Mouse (Mus musculus): ENCODE results near the gene Tspoap1. TPM values are rescaled to one million over a fixed set of nuclear protein-coding genes. Genes with fewer than 3 reads are reported as not detected.

Tspoap1 gene
- polyA plus RNA-seq, 1 experiment, result 326 TPM

DNA sequence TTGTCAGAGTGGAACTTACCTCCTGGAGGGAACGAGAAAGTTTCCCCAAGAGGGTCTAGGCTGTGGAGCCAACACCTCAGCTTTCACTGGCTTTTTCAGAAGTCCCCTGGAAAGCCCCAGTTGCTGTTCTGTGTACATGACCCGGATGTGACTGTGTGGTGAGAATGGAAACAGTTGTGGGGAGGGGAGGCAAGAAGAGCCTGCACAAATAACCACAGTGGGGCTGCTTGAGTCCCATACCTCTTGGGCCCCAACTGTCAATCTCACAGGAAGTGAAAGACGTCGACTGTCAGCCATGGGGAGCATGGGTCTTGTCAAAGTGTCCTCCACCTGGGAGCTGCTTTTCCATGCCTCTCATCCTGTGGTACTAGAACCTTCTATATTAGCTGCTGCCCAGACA is 15.4 kb upstream of the Tspoap1 start:
- DNase-seq (ENCODE audit: extremely low spot score in 1 of 2, low spot score in 1 of 2), result no peak

DNA sequence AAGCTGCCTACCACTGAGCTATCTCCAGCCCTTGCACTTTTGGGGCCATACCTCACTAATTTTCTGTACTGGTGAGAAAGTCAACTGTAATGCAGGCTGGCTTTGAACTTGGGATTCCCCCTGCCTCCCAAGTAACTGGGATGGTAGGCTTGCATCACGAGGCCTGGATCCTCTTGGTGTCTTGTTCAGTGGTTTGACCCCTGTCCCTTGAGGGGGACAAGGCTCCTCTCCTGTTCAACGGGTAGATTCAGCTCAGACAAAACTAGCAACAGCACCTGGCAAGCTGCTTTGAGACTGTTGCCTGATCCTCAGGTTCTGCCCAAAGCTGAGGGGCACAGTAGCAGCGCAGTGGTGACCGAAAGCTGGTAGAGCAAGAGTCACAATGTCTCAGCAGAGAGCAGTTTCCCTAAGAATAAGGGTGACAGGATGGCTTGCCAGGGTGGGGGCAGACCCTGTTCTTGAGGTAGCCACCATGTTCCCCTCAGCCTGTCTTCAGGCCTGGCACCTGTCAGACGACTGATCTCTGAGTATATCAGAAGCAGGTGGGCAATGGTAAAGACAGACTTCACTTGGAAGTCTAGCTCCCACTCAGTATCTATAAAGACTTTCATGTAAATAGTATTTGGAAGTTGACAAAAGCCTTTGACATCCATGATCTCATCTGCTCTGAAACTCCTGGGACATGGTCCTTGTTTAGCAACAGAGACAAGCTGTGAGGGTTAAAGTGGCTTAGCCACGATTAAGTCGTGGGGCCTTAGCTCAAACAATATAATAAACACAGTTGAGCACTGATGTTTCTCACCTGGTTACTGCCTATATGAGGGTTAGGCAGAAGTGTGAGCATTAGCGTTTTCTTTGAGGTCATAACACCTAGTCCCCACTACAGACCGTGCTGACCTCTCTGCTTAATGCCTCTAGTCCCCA is 14.4 kb upstream of the Tspoap1 start:
- DNase-seq (ENCODE audit: extremely low spot score in 1 of 2, low spot score in 1 of 2), result no peak

DNA sequence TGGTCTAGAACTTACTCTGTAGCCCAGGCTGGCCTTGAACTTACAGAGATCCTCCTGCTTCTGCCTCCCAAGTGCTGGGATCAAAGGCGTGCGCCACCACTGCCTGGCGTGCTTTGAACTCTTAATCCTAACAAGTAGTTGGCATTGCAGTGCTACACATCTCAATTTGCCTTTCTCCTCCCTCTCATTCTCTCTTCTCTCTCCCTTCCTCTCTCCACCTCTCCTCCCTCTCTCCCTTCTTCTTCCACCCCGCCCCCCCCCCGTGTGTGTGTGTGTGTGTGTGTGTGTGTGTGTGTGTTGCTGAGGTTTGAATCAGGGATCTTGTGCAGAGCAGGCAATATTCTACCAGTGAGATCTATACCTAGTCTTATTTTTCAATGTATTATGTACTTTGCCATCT is 13.0 kb upstream of the Tspoap1 start:
- no peak for DNase-seq (ENCODE audit: extremely low spot score in 1 of 2, low spot score in 1 of 2)

DNA sequence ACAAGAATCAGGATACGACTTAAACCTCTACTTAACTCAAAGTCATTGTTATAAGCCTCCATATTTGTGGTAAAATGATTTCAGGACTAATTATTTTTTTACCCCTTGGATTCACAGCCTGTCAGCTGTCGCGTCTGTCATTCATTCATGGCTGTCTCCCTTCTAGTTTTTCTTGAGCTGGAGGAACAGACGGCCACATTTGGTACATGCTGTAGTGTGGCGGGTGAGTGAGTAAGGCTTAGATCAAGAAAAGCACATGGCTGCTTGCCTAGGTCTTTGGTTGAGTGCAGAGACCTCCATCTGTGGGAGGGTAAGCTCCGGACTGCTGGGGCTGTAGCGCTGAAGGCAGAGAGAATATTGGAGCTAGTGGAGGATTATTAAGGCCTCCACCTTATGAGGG is 12.6 kb upstream of the Tspoap1 start:
- no peak for DNase-seq (ENCODE audit: extremely low spot score in 1 of 2, low spot score in 1 of 2)

DNA sequence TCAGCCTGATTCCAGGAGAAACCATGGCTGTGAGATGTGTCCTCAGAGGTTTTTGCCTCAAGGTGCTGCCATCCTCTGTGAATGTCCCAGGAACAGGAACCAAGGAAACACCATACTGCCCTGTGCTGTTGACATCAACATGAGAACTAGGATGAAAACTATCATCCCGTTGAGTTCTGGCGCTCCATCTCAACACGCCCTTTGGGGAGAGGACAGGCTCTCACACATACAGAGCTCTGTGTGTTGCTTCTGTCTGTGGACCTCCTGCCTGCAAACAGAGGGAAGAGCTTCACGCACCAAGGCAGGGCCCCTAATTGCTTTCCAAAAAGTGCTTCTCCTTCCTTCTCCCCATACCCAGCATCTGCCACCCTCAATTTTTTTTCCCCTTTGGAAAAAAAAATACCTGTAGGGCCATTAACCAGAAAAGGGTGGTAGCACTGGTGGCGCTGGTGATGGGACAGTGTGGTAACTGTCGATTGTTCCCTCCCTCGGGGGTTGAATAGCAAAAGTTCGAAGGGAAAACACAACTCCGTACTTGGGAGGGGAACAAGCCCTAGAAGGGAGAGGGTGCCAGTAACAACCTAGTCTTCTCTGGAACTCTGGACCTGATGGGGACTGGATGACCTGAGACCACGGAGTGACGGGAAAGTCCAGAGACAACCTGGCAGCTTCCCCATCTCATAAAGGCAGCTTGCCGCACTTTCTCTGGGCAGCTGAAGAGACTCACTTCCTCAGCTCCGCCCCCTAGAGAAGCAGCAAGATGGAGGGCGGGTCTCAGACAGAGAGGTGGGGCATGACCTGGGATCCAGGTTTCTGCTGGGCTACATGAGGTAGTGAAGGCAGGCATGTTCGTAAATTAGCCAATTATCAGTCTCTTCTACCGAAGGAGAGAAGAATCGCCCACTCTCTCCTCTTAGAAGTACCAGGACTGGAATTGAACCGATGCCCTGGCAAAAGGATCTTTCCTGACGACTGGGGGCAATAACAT is 11.9 kb upstream of the Tspoap1 start:
- DNase-seq (ENCODE audit: extremely low spot score in 1 of 2, low spot score in 1 of 2), result no peak

DNA sequence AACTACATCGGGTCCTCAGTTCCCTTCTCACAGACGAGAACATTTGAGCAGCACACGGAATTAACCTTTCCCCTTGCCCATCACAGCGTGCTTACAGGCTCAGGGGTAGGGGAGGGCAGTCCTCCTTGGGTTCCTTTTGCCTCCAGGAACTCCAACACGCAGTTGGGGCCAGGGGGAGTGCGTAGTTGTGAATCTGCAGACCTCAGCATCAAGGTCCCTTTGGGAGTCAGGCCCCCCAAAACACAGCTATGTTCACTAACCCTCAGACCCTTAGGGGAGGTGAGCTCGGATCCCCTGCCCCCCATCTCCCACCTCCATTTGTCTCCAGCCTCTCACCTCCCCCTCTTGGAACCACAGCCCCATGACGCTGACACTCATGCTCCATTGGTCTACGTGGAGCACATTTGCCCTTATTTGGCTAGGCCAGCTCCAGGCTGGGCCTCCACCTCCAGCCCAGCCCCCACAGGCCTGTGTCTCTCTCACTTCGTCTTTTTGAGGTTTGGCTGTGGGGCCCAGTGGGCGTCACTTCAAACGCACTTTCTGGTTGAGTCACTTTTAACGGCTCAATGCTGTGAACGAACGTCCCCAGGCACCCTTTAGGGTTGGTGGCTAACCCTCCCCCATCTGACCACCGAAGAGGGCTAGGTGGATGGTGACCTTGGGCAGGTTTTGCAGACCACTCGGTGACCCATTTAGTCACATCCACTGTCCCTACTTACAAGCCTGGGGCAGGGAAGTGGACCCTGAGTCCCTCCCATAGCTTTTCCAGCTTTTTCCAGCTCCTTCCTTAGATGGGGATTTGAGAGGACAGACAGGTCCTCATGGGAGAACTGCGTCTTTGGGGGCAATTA is 10.9 kb upstream of the Tspoap1 start:
- DNase-seq (ENCODE audit: extremely low spot score in 1 of 2, low spot score in 1 of 2), result peak in 1 of 2 experiments; percentile 42

DNA sequence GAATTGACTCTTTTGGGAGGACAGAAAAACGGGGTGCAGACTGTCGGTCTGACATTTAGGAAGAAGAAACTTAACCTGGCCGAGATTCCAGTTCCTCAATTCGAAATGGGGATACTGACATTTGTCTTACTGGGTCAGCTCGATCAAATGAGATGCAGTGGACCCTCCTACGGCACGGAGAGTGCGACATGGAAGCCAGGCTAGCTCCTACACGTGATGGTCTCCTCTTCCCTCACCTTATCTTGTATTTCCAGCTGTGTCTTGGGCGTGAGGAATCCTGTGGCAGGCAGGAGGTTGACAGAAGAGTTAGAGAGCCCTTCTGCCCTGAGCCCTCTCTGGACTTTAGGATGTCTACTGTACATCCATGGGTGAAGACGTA is 10.3 kb upstream of the Tspoap1 start:
- DNase-seq (ENCODE audit: extremely low spot score in 1 of 2, low spot score in 1 of 2), result no peak

DNA sequence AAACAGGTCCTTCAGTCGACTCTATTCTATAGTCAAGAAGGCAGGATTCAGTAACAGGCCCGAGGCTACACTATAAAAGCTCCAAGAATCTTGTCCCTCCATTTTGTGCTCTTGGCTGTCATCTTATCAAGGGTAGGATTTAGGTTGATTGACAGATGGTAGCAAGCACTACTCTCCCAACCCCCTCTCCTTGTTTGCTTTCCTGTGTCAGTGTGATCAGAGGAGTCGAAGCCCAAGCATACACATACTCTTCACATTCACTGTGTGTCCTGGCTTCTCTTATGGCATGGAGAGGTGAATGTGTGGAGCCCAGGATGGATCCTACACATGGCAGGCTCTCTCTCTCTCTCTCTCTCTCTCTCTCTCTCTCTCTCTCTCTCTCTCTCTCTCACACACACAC is 9.8 kb upstream of the Tspoap1 start:
- DNase-seq (ENCODE audit: extremely low spot score in 1 of 2, low spot score in 1 of 2), result no peak

DNA sequence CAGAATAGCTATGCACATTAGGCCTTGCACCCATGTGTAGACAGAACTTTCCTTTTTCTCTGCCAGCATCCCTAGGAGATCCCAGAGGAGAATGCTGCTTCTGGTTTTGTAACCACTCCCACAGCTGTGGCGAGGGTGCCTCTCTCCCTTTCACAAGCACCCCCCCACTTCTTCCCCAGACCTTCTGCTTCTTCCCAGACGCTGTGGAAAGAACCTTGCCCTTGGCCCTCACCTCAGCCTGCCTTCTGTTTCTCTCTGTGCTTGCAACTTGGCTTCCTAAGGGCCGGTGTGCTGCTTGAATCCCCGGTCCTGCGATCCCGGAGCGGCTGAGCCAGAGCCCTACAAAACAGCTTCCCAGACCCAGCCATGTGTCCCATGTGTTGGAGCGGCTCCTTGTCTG is 9.3 kb upstream of the Tspoap1 start:
- no peak for DNase-seq (ENCODE audit: extremely low spot score in 1 of 2, low spot score in 1 of 2)

DNA sequence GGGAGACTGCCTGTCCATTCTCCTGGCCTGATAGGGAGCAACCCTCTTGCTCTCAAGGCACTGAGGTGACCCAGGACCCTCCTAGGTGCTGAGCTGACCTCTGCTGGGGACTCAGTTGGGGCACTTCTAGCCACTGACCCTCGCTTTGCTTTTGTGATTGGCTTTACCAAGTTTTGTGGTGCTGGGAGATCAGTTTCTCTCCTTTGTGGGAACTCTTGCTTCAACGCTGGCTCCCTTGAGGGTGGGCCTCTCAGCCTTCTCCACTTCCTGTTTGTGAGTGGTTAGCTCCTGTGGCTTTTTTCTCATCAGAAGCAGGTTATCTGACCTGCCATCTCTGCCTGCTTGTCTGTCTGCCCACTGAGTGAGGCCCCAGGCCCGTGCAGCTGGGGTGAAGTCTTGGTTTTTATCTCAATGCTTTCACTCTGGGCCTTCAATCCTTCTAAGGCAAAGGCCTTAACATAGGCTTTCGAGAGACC is 8.8 kb upstream of the Tspoap1 start:
- DNase-seq (ENCODE audit: extremely low spot score in 1 of 2, low spot score in 1 of 2), result no peak

DNA sequence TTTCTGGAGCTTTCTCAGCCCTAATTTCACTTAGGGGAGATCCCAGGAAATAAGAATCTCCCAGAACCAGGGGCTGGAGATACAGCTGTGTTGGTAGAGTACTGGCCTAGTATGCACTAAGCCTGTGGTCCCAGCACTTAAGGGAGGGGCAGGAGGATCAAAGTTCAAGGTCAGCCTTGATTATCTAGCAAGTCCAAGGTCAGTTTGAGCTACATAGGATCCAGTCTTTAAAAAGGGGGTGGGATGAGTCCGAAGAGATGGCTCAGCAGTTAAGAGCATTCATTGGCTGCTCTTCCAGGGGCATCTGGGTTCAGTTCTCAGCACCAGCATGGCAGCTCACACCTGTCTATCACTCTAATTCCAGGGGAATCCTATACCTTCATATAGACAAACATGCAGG is 8.0 kb upstream of the Tspoap1 start:
- no peak for DNase-seq (ENCODE audit: extremely low spot score in 1 of 2, low spot score in 1 of 2)

DNA sequence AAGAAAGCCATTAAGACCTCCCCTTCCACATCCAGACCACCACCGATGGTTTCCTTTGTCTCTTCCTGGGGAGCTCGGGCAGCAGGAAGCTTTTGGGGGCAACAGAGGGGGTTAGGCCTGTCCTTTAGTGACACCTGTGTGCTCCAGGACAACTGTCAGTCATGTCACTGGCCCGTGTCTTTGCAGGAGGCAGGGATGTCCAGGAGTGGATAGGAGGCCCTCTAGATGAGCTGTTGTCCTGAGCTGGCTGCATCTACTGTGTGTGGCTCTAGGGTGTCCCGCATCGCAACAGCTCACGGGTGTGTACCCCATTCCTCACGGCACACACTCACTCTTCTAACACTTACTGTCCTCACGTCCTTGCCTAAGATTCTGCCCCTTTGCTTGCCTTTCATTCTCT is 7.1 kb upstream of the Tspoap1 start:
- DNase-seq (ENCODE audit: extremely low spot score in 1 of 2, low spot score in 1 of 2), result no peak

DNA sequence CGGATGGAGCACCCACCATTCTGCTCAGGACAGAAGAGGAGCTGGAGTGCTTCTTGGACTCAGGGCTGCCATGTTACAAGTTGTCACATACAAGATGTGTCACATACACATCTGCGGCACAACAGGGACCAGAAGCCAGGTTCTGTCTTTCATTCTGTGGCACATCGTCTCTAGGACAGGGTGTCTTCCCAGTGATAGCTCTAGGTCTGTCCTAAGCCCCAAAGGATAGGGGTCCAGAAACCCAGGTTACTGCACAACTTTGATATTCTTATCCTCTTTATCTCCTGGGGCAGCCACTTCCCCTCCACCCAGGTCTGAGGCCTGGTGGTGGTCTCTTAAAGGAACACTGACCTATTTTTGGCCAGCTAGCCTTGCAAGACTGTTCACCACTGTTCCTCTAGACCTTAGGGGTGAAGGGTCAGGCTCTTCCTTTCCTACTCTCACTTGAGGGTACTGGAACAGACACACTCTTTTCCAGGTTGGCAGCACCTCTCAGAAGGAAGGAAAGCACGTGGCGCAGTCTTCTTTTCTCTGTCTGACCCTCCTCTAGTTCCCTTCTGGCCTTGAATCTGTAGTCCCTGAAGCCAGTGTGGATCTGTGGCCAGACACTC is 6.3 kb upstream of the Tspoap1 start:
- DNase-seq (ENCODE audit: extremely low spot score in 1 of 2, low spot score in 1 of 2), result no peak

DNA sequence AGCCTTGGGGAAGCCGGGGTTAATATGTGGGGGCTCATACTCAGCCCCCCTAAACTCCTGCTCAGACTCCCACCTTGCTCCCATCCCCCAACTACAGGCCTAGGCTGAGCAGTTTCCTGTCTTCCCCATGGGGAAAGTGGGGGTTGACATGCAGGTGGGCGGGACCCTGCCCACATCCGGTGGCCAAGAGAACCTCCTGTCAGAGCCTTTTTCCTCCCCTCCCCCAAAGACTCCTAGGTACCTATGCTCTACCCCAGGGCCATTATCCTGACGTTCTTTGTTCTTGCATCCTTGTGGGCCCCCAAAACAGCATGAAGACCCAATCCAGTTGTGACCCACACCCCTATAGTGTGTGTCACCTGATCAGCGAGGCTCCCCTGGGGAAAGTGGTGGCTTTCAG is 5.7 kb upstream of the Tspoap1 start:
- DNase-seq (ENCODE audit: extremely low spot score in 1 of 2, low spot score in 1 of 2), result no peak

DNA sequence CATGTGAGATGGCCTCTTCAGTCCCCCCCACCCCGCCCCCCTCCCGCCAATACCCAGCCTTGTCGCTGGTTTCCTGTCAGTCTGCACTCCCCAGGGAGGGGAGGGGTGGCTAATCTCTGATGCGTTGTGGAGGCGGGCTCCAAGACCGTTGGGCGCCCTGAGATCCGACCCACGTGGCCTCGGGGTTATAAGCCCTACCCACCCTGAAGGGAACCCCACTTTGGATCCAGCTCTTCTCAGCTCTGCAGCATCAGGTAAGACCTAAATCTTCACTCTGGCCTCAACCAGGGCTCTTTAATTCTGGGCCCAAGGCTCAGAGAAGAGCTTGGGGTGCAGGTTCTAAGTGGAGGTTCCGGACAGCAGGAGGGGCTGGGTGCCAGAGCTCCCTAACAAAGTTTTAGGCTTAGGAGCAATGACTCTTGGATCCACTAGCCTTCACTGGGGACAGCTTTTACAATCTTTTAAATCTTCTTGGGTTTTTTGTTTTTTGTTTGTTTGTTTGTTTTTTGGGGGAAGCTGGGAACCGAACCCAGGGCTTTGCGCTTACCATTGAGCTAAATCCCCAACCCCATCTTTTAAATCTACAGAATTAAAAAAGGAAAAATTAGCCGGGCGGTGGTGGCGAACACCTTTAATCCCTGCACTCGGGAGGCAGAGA is 4.9 kb upstream of the Tspoap1 start:
- DNase-seq (ENCODE audit: extremely low spot score in 1 of 2, low spot score in 1 of 2), result no peak

DNA sequence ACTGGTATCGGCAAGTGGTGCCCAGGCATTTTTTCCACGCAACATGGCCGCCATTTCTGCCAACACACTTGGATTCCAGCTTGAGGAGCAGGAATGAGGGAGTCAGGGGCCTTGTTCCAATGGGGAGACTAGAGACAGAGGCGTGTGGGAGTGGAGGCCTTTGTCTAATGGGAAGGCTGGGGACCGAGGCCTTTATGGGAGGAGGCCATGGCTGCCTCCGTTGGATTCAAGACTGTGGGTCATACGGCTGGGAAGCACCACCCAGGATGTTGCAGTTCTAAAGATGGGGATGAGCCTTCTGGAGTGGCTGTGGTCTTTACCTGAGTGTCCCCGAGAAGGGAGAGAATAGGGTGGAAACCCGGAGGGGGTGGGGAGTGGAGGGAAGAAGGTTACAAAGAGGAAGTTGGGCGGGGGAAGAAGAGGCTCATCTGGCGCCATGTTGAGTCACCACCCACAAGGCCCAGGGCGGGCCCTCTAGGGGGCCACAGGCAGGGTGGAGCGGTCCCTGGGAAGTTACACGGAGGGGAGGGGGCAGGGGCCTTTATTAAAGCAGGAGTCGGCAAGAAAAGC is 4.0 kb upstream of the Tspoap1 start:
- DNase-seq (ENCODE audit: extremely low spot score in 1 of 2, low spot score in 1 of 2), result no peak

DNA sequence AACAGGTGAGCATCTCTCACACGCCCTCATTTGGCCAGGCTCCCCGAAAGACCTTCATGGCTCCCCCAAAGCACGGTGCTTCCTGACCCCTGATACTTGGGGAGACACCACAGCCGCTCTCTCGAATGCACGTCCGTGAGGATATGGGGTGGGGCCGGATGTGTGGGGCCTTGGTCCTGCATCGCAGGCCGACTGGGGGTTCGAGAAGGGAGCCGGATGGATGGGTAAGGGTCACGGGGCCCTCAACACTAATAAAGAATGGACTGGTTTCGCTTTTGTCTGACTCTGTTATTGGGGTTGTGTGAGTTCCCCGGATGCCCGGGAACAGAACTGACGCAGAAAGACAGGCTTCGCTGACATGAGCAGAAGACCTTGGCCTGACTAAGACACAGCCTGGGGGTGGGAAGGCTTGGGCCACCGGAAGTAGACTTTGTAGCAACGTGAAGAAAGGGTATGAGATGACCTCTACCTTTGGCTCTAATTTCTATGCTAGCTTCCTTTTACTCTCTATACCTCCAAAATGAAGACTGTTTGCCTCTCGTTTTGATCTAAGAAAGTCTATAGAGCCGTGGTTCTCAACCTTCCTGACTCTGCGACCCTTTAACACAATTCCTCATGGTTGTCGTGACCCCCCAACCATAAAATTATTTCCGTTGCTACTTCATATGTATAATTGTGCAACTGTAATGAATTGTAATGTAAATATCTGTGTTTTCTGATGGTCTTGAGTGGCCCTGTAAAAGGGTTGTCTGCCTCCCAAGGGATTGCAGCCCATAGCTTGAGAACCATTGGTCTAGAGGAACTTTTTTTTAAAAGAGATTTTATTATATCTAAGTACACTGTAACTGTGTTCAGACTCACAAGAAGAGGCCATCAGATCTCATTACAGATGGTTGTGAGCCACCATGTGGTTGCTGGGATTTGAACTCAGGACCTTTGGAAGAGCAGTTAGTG is 3.1 kb upstream of the Tspoap1 start:
- no peak for DNase-seq (ENCODE audit: extremely low spot score in 1 of 2, low spot score in 1 of 2)
